Mouse (Mus musculus) CH12.LX (cell line): ENCODE measurements around the gene Ccnk. TPM values are rescaled to one million over a fixed set of nuclear protein-coding genes. Genes with fewer than 3 reads are reported as not detected.

ENCODE experiments used
- DNase-seq: peaks from one replicate; pipeline ENCODE4 v3.0.0-alpha.2; 2013; ENCODE audit errors: extremely low read depth
- H3K27ac ChIP-seq: 2 replicates; pipeline ENCODE4 v1.5.1; 2012; ENCODE audit warnings: low read depth, mild to moderate bottlenecking, control low read depth, moderate library complexity; ENCODE audit not compliant: insufficient read depth
- H3K27me3 ChIP-seq: replicated peaks from 2 replicates; pipeline ENCODE3; 2012; ENCODE audit warnings: inconsistent platforms
- H3K36me3 ChIP-seq, 2 experiments: replicated peaks in 1 of 2; 2 replicates each; pipeline versions ENCODE3 to v1.6.1; 2012; ENCODE audit warnings: inconsistent platforms in 1 of 2, low read length in 1 of 2, mild to moderate bottlenecking in 1 of 2, mixed read lengths in 1 of 2, moderate library complexity in 1 of 2; ENCODE audit not compliant: control insufficient read depth in 1 of 2, insufficient read depth in 1 of 2
- H3K4me1 ChIP-seq, 2 experiments: 2 replicates each; pipeline ENCODE4 v1.6.1; 2012; ENCODE audit warnings: inconsistent platforms in 1 of 2, moderate library complexity in 1 of 2; ENCODE audit not compliant: insufficient read depth in 2 of 2, control insufficient read depth in 1 of 2
- H3K4me2 ChIP-seq: 2 replicates; pipeline ENCODE4 v1.6.1; 2012; ENCODE audit warnings: low read depth, mild to moderate bottlenecking, control low read depth; ENCODE audit not compliant: poor library complexity, insufficient read depth, severe bottlenecking
- H3K4me3 ChIP-seq, 3 experiments: fragments of 150-350 bp in 1 of 3; sonication (generic) in 1 of 3; replicated peaks in 1 of 3; 2 replicates each; pipeline versions ENCODE3 to v1.5.1; 2011 to 2012; ENCODE audit warnings: low read depth in 2 of 3, low read length in 2 of 3, mild to moderate bottlenecking in 2 of 3, moderate library complexity in 2 of 3, control low read depth in 1 of 3, improper control_type of control experiment in 1 of 3, inconsistent platforms in 1 of 3, mixed read lengths in 1 of 3; ENCODE audit not compliant: poor library complexity in 1 of 3
- H3K79me2 ChIP-seq: replicated peaks from 2 replicates; pipeline ENCODE4 v1.6.1; 2012; ENCODE audit warnings: mild to moderate bottlenecking, moderate library complexity; ENCODE audit not compliant: control insufficient read depth, poor library complexity, insufficient read depth, severe bottlenecking; ENCODE audit errors: extremely low read depth
- H3K9ac ChIP-seq: 2 replicates; pipeline ENCODE4 v1.6.1; 2012; ENCODE audit warnings: low read depth, mild to moderate bottlenecking, control low read depth, moderate library complexity; ENCODE audit not compliant: insufficient read depth
- H3K9me3 ChIP-seq: replicated peaks from 2 replicates; pipeline ENCODE3; 2012; ENCODE audit warnings: low read length, inconsistent platforms, mixed read lengths
- BHLHE40 ChIP-seq: IDR thresholded peaks from 2 replicates; pipeline ENCODE4 v1.6.1; 2011; ENCODE audit warnings: mild to moderate bottlenecking, low read depth, low read length, improper control_type of control experiment
- CHD1 ChIP-seq: IDR thresholded peaks from 2 replicates; pipeline ENCODE4 v1.6.1; 2012; ENCODE audit warnings: low read depth, low read length, improper control_type of control experiment, inconsistent platforms
- CHD2 ChIP-seq: IDR thresholded peaks from 2 replicates; pipeline ENCODE4 v1.6.1; 2011; ENCODE audit warnings: low read length, improper control_type of control experiment
- CTCF ChIP-seq, 2 experiments: IDR thresholded peaks in 1 of 2; conservative IDR thresholded peaks in 1 of 2; 2 replicates each; pipeline ENCODE4 v1.5.1; 2011 to 2012; ENCODE audit warnings: low read depth in 2 of 2, low read length in 2 of 2, improper control_type of control experiment in 1 of 2, inconsistent platforms in 1 of 2, mild to moderate bottlenecking in 1 of 2, moderate library complexity in 1 of 2
- E2F4 ChIP-seq: IDR thresholded peaks from 2 replicates; pipeline ENCODE4 v1.6.1; 2011; ENCODE audit warnings: low read depth, low read length, improper control_type of control experiment; ENCODE audit not compliant: insufficient replicate concordance
- ELF1 ChIP-seq: IDR thresholded peaks from 2 replicates; pipeline ENCODE4 v1.6.1; 2014; ENCODE audit warnings: low read depth, mild to moderate bottlenecking, inconsistent platforms, low read length, improper control_type of control experiment
- EP300 ChIP-seq: IDR thresholded peaks from 2 replicates; pipeline ENCODE4 v1.6.1; 2011; ENCODE audit warnings: low read length, improper control_type of control experiment
- ETS1 ChIP-seq: conservative IDR thresholded peaks from 2 replicates; pipeline ENCODE4 v1.6.1; 2012; ENCODE audit warnings: low read depth, mild to moderate bottlenecking, inconsistent platforms, low read length, improper control_type of control experiment, moderate library complexity
- HCFC1 ChIP-seq: IDR thresholded peaks from 2 replicates; pipeline ENCODE4 v1.6.1; 2012; ENCODE audit warnings: low read depth, mild to moderate bottlenecking, inconsistent platforms, low read length, improper control_type of control experiment
- IRF4 ChIP-seq: IDR thresholded peaks from 2 replicates; pipeline ENCODE4 v1.6.1; 2014; ENCODE audit warnings: low read depth, mild to moderate bottlenecking, inconsistent platforms, low read length, improper control_type of control experiment
- JUN ChIP-seq: IDR thresholded peaks from 2 replicates; pipeline ENCODE4 v1.6.1; 2011; ENCODE audit warnings: low read depth, mild to moderate bottlenecking, low read length, improper control_type of control experiment, moderate library complexity; ENCODE audit not compliant: insufficient read depth
- JUND ChIP-seq: conservative IDR thresholded peaks from 2 replicates; pipeline ENCODE4 v1.6.1; 2011; ENCODE audit warnings: low read depth, low read length, improper control_type of control experiment
- KAT2A ChIP-seq: IDR thresholded peaks from 2 replicates; pipeline ENCODE4 v1.6.1; 2012; ENCODE audit warnings: low read length, improper control_type of control experiment, inconsistent platforms; ENCODE audit not compliant: insufficient replicate concordance
- MAX ChIP-seq: IDR thresholded peaks from 2 replicates; pipeline ENCODE4 v1.6.1; 2011; ENCODE audit warnings: low read length, improper control_type of control experiment
- MEF2A ChIP-seq: IDR thresholded peaks from 2 replicates; pipeline ENCODE4 v1.6.1; 2014; ENCODE audit warnings: low read depth, mild to moderate bottlenecking, inconsistent platforms, low read length, improper control_type of control experiment, borderline replicate concordance
- MXI1 ChIP-seq: IDR thresholded peaks from 2 replicates; pipeline ENCODE4 v1.6.1; 2011; ENCODE audit warnings: mild to moderate bottlenecking, low read depth, low read length, improper control_type of control experiment
- MYC ChIP-seq: IDR thresholded peaks from 2 replicates; pipeline ENCODE4 v1.6.1; 2011; ENCODE audit warnings: low read depth, mild to moderate bottlenecking, improper control_type of control experiment, low read length
- PAX5 ChIP-seq: IDR thresholded peaks from 2 replicates; pipeline ENCODE4 v1.6.1; 2012; ENCODE audit warnings: low read length, inconsistent platforms, mixed read lengths
- POLR2A ChIP-seq: IDR thresholded peaks from 2 replicates; pipeline ENCODE4 v1.6.1; 2011; ENCODE audit warnings: low read depth, mild to moderate bottlenecking, improper control_type of control experiment, low read length
- POLR2AphosphoS2 ChIP-seq: IDR thresholded peaks from 2 replicates; pipeline ENCODE4 v1.6.1; 2011; ENCODE audit warnings: low read depth, low read length, improper control_type of control experiment
- RAD21 ChIP-seq: IDR thresholded peaks from 2 replicates; pipeline ENCODE4 v1.6.1; 2011; ENCODE audit warnings: low read depth, mild to moderate bottlenecking, low read length, improper control_type of control experiment, moderate library complexity
- SIN3A ChIP-seq: IDR thresholded peaks from 2 replicates; pipeline ENCODE4 v1.6.1; 2012; ENCODE audit warnings: low read length, improper control_type of control experiment, inconsistent platforms
- SMC3 ChIP-seq: IDR thresholded peaks from 2 replicates; pipeline ENCODE4 v1.6.1; 2011; ENCODE audit warnings: low read depth, low read length, improper control_type of control experiment
- TCF12 ChIP-seq: IDR thresholded peaks from 2 replicates; pipeline ENCODE4 v1.6.1; 2014; ENCODE audit warnings: low read depth, mild to moderate bottlenecking, inconsistent platforms, low read length, improper control_type of control experiment
- UBTF ChIP-seq: IDR thresholded peaks from 2 replicates; pipeline ENCODE4 v1.6.1; 2012; ENCODE audit warnings: low read depth, mild to moderate bottlenecking, inconsistent platforms, low read length, improper control_type of control experiment, moderate library complexity
- USF1 ChIP-seq: IDR thresholded peaks from 2 replicates; pipeline ENCODE4 v1.6.1; 2014; ENCODE audit warnings: low read depth, mild to moderate bottlenecking, inconsistent platforms, low read length, improper control_type of control experiment
- USF2 ChIP-seq: conservative IDR thresholded peaks from 2 replicates; pipeline ENCODE4 v1.6.1; 2011; ENCODE audit warnings: low read depth, low read length, improper control_type of control experiment
- ZC3H11A ChIP-seq: IDR thresholded peaks from 2 replicates; pipeline ENCODE4 v1.6.1; 2012; ENCODE audit warnings: low read depth, mild to moderate bottlenecking, inconsistent platforms, low read length, improper control_type of control experiment
- ZMIZ1 ChIP-seq: IDR thresholded peaks from 2 replicates; pipeline ENCODE4 v1.6.1; 2012; ENCODE audit warnings: low read depth, mild to moderate bottlenecking, inconsistent platforms, low read length, improper control_type of control experiment
- ZNF384 ChIP-seq: IDR thresholded peaks from 2 replicates; pipeline ENCODE4 v1.6.1; 2012; ENCODE audit warnings: low read depth, low read length, improper control_type of control experiment, inconsistent platforms
- dilution Hi-C: fragments of 300-500 bp; cut with MboI; formaldehyde crosslinking; loops from 2 replicates; pipeline ENCODE4 v1.14.3; 2020; ENCODE audit warnings: low sequenced_read_pairs; ENCODE audit not compliant: extremely low pct_unique_long_range_greater_than_20kb, extremely low pct_ligation_motif_present
- in situ Hi-C: fragments of 300-500 bp; cut with MboI; formaldehyde crosslinking; loops from 3 replicates; pipeline ENCODE4 v1.14.3; 2019; ENCODE audit warnings: low sequenced_read_pairs, low pct_ligation_motif_present, low pct_unique_long_range_greater_than_20kb, mixed read lengths
- polyA plus RNA-seq: library from polyadenylated mRNA; unstranded; fragments of >175 nt; gene quantifications from 2 replicates; pipeline ENCODE4 v1.2.1, GENCODE M21; 2012; ENCODE audit warnings: low read depth; ENCODE audit not compliant: insufficient read length
- total RNA-seq, 2 experiments: library from RNA; depleted of rRNA; stranded (reverse); fragments of 300-350 nt in 1 of 2; fragments of >200 nt in 1 of 2; gene quantifications; 2 replicates each; pipeline ENCODE4 v1.2.3; 2012 to 2014

Ccnk gene
- total and polyA plus RNA-seq, 3 experiments, result 9.2 to 66.8 (median 10.1) TPM

DNA sequence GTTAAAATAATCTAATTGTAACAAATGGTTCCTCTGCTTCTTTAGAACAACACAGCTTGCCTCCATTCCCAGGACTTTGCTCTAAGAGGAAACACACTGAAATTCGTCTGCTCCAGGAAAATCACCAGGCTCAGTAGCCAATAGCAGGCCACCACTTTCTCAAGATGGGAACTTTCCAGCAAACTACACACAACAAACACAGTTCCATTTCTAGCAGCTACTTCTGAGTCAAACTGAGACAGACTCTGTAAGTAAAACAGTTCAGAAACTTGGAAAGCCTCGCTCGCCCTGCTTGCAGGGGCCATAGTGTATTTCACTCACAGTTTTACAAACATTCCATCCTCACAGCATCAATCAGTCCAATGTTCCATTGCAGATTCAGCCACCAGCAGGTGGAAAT is 3.0 kb upstream of the Ccnk start:
- peak overlapping the region; percentile 46; the same call in 1 of the 2 replicates for H3K27ac ChIP-seq
- peak overlapping the region; percentile 37; the same call in 1 of the 2 replicates for H3K9ac ChIP-seq

GRCm38 (mm10) chr12:108178331-108179245 is 791 bp upstream of the Ccnk start:
- DNase-seq, result peak; percentile 37

More for the DNA sequence above, 3.0 kb upstream of the Ccnk start:
- H3K4me1 ChIP-seq, result peaks cover 12 to 74% of the 10 kb centered on the region in 2 experiments
- TF ChIP-seq USF1, result no peak
- TF ChIP-seq ETS1, result peak; percentile 24; the same call in 1 of the 2 replicates
- TF ChIP-seq CHD2, result no peak
- peak; percentile 74; the same call in 1 of the 2 replicates for TF ChIP-seq SIN3A
- TF ChIP-seq CTCF (conservative IDR thresholded peaks at IDR 0.05 in 1 of 2, IDR thresholded peaks at IDR 0.05 in 1 of 2; ENCODE audit: low read depth in 2 of 2, low read length in 2 of 2), result no peak
- peak; percentile 92 for TF ChIP-seq IRF4
- no peak for TF ChIP-seq USF2
- TF ChIP-seq JUND, result peak; percentile 83
- peak; percentile 74 for TF ChIP-seq EP300
- 0 out of 2 replicates have a peak, but pooled peaks have one; percentile 22 for TF ChIP-seq BHLHE40
- no peak for TF ChIP-seq CHD1
- TF ChIP-seq HCFC1, result peak; percentile 14; the same call in 1 of the 2 replicates
- no peak for TF ChIP-seq MYC
- TF ChIP-seq TCF12, result no peak
- TF ChIP-seq MEF2A, result peak; percentile 85
- TF ChIP-seq JUN, result peak; percentile 56
- no peak overlapping the region for H3K4me3 ChIP-seq
- H3K27me3 ChIP-seq, result no peaks in the 10 kb centered on the region
- peaks cover 75% of the 10 kb centered on the region for H3K79me2 ChIP-seq
- peak; percentile 42 for DNase-seq
- in situ Hi-C loops (no loop called here), dilution Hi-C loops (no loop called here)
- H3K36me3 ChIP-seq, result peaks cover 0 to 5% of the 10 kb centered on the region in 2 experiments
- peak overlapping the region; percentile 72 for H3K4me2 ChIP-seq
- H3K9me3 ChIP-seq, result no peaks in the 10 kb centered on the region

More at GRCm38 (mm10) chr12:108178331-108179245, 791 bp upstream of the Ccnk start:
- Histone ChIP-seq H3K4me3 (peak overlapping the region; percentile 67 to 98 (median 91)), H3K27me3 (no peaks in the 10 kb centered on the region), H3K27ac (peak overlapping the region; percentile 39), H3K9me3 (no peaks in the 10 kb centered on the region), H3K4me2 (peak overlapping the region; percentile 92), H3K9ac (peak overlapping the region; percentile 73), H3K4me1 (peaks cover 6 to 58% of the 10 kb centered on the region in 2 experiments; a peak in 3 of 4 replicates), H3K79me2 (peaks cover 70% of the 10 kb centered on the region), H3K36me3 (peaks cover 10 to 23% of the 10 kb centered on the region in 2 experiments)
- TF ChIP-seq HCFC1 (no peak), EP300 (no peak), ZMIZ1 (peak; percentile 57), CHD1 (no peak), MXI1 (peak; percentile 60; the same call in 1 of the 2 replicates), IRF4 (no peak), E2F4 (no peak), MAX (no peak), CHD2 (no peak), POLR2AphosphoS2 (no peak), PAX5 (no peak), KAT2A (no peak), CTCF (conservative IDR thresholded peaks at IDR 0.05 in 1 of 2, IDR thresholded peaks at IDR 0.05 in 1 of 2; ENCODE audit: low read depth in 2 of 2, low read length in 2 of 2) (no peak), UBTF (peak; percentile 95), MYC (no peak), ZNF384 (no peak), POLR2A (peak; percentile 23; the same call in 1 of the 2 replicates), ZC3H11A (no peak), JUND (no peak), SMC3 (no peak), ELF1 (no peak), RAD21 (no peak)
- in situ Hi-C loops (no loop called here), dilution Hi-C loops (no loop called here)
